Mouse (Mus musculus): Measurements from ENCODE around the gene Farp1.

Farp1 gene

GRCm38 (mm10) chr14:121219226-121220039 is 184.4 kb downstream of the Farp1 start:
- no peak for DNase-seq (ENCODE audit: low spot score in 2 of 2)

GRCm38 (mm10) chr14:121220040-121220322 is 185.0 kb downstream of the Farp1 start:
- DNase-seq (ENCODE audit: low spot score in 2 of 2), result no peak

DNA sequence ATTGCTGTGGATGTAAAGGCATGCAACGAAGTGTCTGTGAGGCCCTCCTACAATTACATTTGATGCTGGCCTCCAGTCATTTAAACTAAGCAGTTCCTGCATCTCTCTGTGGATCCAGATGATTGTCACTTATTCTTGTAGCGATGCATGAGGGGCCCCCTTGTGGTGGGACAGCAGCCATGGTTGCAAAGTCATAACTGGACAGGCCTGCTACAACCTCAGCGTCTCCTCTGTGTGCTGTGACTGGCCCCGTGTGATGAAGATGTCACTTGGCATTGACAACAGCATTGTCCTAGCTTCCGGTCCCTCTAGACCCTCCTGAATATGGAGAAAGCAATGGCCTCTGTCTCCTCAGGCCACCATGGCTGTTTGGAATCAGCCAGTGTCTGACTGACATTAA is 185.7 kb downstream of the Farp1 start:
- peak in 1 of 2 experiments; percentile 32 for DNase-seq (ENCODE audit: low spot score in 2 of 2)

DNA sequence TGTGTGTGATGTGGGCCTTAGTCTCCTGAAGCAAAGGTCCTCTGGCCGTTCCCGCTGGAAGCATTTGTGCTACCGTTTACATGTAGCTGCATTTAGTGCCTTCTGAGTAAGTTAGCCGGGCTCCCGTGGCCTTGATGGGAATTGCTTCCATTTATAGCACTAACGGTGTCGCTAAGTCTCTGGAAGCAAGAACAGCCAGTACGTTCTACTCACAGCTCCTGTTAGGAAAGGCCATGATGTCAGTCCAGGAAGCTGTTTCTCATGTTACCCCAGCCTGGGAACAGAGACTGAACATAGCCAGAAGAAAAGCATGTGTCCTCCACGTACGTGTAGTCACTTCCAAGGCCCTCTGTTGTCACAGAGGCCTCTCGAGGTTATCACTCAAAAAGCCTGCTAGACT is 190.8 kb downstream of the Farp1 start:
- no peak for DNase-seq (ENCODE audit: low spot score in 2 of 2)

GRCm38 (mm10) chr14:121229036-121229773 is 194.2 kb downstream of the Farp1 start:
- DNase-seq (ENCODE audit: low spot score in 2 of 2), result no peak

GRCm38 (mm10) chr14:121231232-121231631 is 196.2 kb downstream of the Farp1 start:
- DNase-seq (ENCODE audit: low spot score in 2 of 2), result no peak

- no peak for DNase-seq (ENCODE audit: low spot score in 2 of 2)
These were observed 199.8 kb downstream of the Farp1 start for GRCm38 (mm10) chr14:121234741-121235307.

DNA sequence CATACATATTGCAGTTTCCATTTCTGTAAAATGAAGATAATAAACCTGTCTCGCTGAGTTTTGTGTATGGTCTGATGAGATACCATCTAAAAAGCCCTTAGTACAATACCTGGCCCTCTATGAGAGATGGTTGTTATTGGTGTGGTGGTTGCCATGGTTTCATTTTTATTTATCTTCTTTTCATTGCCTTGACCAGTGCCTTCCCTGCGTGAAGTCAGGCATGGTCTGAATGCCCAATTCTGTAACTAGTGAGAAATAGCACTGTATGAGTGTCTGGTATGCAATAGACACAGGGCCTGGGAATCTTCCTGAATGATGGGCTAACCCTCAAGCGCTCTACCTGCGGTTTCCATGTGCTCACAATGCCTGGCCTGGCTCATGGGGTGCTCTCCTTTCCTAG is 201.7 kb downstream of the Farp1 start:
- no peak for DNase-seq (ENCODE audit: low spot score in 2 of 2)

- DNase-seq (ENCODE audit: low spot score in 2 of 2), result no peak
These were observed 203.7 kb downstream of the Farp1 start for GRCm38 (mm10) chr14:121238727-121239126.

- DNase-seq (ENCODE audit: low spot score in 2 of 2), result no peak
These were observed 204.4 kb downstream of the Farp1 start for GRCm38 (mm10) chr14:121239386-121239785.

GRCm38 (mm10) chr14:121244104-121244503 is 209.1 kb downstream of the Farp1 start:
- DNase-seq (ENCODE audit: low spot score in 2 of 2), result no peak

GRCm38 (mm10) chr14:121246048-121246731 is 211.2 kb downstream of the Farp1 start:
- no peak for DNase-seq (ENCODE audit: low spot score in 2 of 2)

DNA sequence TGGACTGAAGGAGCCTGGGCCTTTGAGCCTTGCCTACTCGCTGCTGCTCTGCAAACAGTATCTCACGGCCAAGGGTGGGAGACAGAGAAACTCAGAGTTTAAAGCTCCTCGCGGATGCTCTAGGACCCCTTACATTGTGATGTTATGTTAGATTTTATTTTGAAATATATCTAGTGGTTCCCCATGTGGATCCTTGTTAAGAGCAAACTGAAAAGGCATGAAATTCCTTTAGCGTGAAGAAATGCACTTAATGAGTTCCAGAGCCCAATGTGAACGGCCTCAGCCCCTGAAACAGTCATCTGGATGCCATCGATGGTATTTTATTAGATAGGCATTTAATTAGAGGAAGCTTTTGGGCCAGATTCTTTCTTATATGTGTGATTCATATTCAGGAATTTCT is 212.3 kb downstream of the Farp1 start:
- no peak for DNase-seq (ENCODE audit: low spot score in 2 of 2)

GRCm38 (mm10) chr14:121248346-121248745 is 213.3 kb downstream of the Farp1 start:
- no peak for DNase-seq (ENCODE audit: low spot score in 2 of 2)

DNA sequence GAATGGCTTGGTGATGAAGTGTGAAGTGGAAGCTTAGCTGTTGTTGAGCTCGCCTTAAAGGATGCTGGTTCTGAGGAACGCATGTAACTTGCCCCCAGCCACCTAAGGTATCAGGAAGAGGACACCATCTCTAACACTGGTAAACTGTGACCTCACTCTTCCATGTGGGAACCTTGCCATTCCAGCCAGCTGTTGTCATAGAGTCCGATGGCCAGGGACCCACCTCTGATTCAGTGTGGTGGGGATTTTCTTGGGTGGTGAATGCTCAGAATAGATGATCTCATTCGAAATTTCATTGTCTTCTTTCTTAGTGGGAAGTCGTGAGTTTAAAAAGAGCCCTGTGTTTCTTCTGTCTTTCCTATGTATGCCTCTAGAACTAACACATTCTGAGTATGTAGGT is 216.1 kb downstream of the Farp1 start:
- no peak for DNase-seq (ENCODE audit: low spot score in 2 of 2)

GRCm38 (mm10) chr14:121251708-121252107 is 216.7 kb downstream of the Farp1 start:
- DNase-seq (ENCODE audit: low spot score in 2 of 2), result no peak

DNA sequence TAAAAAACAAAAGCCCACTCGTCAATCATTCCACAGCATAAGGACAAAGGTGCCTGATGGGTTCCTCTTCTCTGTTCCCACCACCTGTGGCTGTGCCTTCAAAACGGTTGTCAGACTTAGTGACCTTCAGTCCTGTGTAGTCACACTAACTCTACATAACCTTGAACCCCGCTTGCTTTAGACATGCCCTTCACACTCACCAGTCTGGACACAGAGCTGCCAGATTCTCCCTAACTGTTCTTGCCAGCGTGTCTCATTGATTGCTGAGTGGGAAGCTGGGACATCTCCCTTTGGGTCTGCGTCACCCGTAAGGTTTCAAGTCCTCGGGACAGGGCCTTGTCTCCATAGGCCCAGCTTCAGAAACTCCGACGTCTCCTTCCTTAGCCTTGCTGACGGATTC is 217.5 kb downstream of the Farp1 start:
- DNase-seq (ENCODE audit: low spot score in 2 of 2), result no peak

DNA sequence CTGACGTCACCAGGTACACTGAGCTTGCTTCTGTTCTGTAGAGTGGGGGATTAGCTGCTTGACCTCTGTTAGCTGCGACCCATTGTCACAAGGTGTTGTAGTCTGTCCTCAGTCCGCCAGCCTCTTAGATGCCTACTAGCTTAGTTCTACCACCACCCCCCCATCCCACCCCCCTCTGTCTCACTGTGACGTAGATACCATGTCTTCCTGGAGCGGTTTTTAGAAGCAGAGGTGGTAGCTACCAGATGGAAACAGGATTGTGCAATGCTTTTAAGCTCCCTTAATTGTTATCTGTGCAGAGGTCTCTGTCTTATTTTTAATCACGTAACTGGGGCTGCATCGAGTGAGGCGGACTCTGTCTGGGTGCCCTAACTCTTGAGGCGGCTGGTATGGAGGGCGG is 219.9 kb downstream of the Farp1 start:
- no peak for DNase-seq (ENCODE audit: low spot score in 2 of 2)

DNA sequence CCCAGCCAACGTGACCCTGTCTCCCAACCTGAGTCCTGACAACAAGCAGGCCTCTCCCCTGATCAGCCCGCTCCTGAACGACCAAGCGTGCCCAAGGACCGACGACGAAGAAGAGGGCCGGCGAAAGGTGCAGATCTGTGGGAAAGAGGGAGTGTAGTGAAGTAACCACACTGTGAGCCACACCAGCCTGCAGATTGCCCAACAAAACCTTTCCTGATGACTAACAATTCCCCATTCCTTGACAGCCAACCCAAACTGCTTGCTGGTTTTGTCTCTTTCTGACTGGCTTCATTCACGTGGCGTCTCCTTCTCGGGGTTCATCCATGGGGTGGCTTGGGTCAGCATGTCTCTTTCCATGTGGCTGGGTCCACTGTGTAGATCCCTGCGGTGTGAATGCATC is 220.5 kb downstream of the Farp1 start:
- DNase-seq (ENCODE audit: low spot score in 2 of 2), result no peak

DNA sequence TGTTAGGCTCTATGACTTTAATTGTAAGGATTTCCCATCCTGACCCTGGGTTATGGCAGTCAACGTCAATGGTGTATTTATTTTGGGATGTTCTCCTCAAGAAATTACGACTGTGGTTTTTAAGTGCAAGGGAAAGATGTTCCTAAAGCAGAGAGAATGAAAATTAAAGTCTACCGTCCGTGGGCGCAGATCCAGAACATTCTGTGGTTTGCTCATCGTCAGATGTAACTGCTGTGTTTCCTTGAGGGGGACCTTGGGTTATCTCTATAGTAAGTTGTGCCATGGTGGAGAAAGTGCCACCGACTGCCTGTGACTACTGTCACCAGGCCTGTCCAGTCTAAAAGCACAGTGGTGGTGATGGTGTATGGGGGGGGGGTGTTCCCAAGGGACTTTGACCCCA is 221.9 kb downstream of the Farp1 start:
- no peak for DNase-seq (ENCODE audit: low spot score in 2 of 2)

- no peak for DNase-seq (ENCODE audit: low spot score in 2 of 2)
These were observed 224.3 kb downstream of the Farp1 start for GRCm38 (mm10) chr14:121259332-121259731.

GRCm38 (mm10) chr14:121259789-121260188 is 224.8 kb downstream of the Farp1 start:
- no peak for DNase-seq (ENCODE audit: low spot score in 2 of 2)

Measured in urinary bladder, postnatal 4 days (tissue).